Mouse (Mus musculus) embryonic facial prominence, embryonic 12.5 days (tissue): Measurements from ENCODE around the gene Bag5. TPM values are rescaled to one million over a fixed set of nuclear protein-coding genes. Genes with fewer than 3 reads are reported as not detected.
"Not testable (repeated sequence)": the region's sequence is repeated elsewhere in the genome, so short reads cannot be mapped to it uniquely, and the experiment has no call there.

Source experiments
- ATAC-seq: fragments of 200-750 bp; cut with Nextera tagmentation; 2 replicates; pipeline ENCODE4 v1.8.0; 2017; ENCODE audit not compliant: insufficient number of reproducible peaks, insufficient read depth, low FRiP score, low TSS enrichment
- H3K27ac ChIP-seq: fragments of 300-500 bp; sonication (generic); 2 replicates; pipeline ENCODE4 v1.5.1; 2016; ENCODE audit warnings: mild to moderate bottlenecking
- H3K27me3 ChIP-seq: fragments of 300-500 bp; sonication (generic); 2 replicates; pipeline ENCODE4 v1.6.1; 2016; ENCODE audit warnings: mild to moderate bottlenecking, moderate library complexity
- H3K36me3 ChIP-seq: fragments of 300-500 bp; sonication (generic); 2 replicates; pipeline ENCODE4 v1.6.1; 2016; ENCODE audit warnings: mild to moderate bottlenecking
- H3K4me1 ChIP-seq: fragments of 300-500 bp; sonication (generic); 2 replicates; pipeline ENCODE4 v1.6.1; 2016
- H3K4me2 ChIP-seq: fragments of 300-500 bp; sonication (generic); replicated peaks from 2 replicates; pipeline ENCODE4 v1.6.1; 2016; ENCODE audit warnings: mild to moderate bottlenecking, moderate library complexity
- H3K4me3 ChIP-seq: fragments of 300-500 bp; sonication (generic); 2 replicates; pipeline ENCODE4 v1.5.1; 2016; ENCODE audit warnings: mild to moderate bottlenecking
- H3K9ac ChIP-seq: fragments of 300-500 bp; sonication (generic); 2 replicates; pipeline ENCODE4 v1.6.1; 2016; ENCODE audit warnings: mild to moderate bottlenecking, moderate library complexity
- H3K9me3 ChIP-seq: fragments of 300-500 bp; sonication (generic); 2 replicates; pipeline ENCODE4 v1.6.1; 2016; ENCODE audit warnings: mild to moderate bottlenecking, moderate library complexity
- WGBS: fragments of 180-500 bp; shearing (Covaris S2); methylation state at CpG from one replicate; pipeline ENCODE4 v1.1.7; 2016; 5-methylcytosine and 5-hydroxymethylcytosine counted together
- polyA plus RNA-seq: library from polyadenylated mRNA; unstranded; fragments of >200 nt; fragmentation: Nextera tagmentation; extraction: Ambion mirVana; gene quantifications from 2 replicates; pipeline ENCODE4 v1.2.1, GENCODE M21; 2016

Gene Bag5
- polyA plus RNA-seq, 1 experiment from 2014 or later: 61.3 TPM

DNA sequence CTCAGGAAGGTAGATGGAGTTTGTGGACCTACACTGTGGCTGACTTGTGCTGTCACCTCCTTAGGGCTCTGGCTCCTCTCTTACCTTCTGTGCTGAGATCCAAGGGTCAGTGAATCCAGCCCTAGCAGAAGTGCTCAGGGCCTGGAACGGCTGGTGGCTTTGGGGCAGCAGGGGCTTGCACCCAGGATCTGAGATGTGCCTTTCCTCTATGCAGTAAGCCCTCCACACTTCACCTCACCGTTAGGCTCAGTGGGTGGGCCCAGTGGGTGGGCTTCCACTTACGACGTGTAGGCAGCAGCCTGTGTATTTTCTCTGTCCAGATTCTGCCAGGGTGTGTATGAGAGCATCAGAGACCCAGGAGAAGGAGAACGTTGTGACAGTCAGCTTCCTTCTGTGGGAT is 19.9 kb upstream of the Bag5 start:
- 58% methylated on average over 5 of the region's 5 CpGs for WGBS
- H3K27me3 ChIP-seq: no peaks in the 10 kb centered on the region
- no peak overlapping the region for H3K27ac ChIP-seq
- H3K36me3 ChIP-seq: peaks cover 18% of the 10 kb centered on the region; the same call in 1 of the 2 replicates
- no peak overlapping the region for H3K4me3 ChIP-seq
- H3K9ac ChIP-seq: no peak overlapping the region; the same call in 1 of the 2 replicates
- H3K9me3 ChIP-seq: no peaks in the 10 kb centered on the region
- H3K4me1 ChIP-seq: peaks cover 6% of the 10 kb centered on the region; the same call in 1 of the 2 replicates
- ATAC-seq: peak; percentile 4; the same call in 1 of the 2 replicates
- 0 out of 2 replicates have a peak overlapping the region, but pooled peaks have one; percentile 26 for H3K4me2 ChIP-seq

DNA sequence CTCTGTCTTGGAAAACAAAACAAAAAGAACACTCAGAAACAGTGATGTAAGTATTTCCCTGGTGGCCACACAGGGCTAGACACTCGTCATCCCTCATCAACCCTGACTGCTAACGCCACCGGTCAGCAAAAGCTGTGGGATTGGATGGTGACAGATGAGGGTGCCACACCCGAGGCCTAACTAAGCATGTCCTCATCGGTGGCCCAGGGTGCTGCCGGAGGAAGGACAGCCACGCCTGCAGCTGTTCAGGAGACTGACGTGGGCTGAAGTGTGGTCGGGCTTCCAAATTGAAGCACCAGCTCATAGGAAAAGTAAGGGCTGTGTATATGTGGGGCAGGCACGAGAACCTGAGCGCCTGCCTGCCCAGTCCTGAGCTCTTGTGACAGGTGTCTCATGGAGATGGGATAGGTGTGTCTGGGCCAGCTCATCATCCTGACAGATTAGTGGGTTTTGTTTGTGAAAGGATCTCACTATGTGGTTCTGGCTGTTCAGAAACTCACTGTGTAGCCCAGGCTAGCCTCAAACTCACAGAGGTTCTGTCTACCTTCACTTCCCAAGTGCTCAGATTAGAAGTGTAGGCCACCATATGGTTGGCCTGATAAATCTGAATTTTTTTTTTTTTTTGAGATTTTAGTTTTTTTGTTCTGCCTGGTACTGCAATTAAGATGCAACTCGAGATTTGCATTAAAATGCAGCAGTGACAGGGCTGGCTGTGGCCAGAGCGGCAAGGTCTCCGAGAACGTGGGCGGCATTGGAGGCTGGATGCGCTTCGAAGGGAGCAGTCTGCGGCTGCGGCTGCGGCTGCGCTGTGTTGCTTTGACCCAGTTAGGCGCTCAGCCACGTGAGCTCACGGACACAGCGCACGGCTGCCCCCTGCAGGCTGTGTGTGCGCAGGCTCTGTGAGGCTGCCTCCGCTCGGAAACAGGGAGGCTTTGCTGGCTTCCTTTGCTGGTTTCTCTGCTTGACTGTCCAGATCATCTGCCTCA is 19.1 kb upstream of the Bag5 start:
- Histone ChIP-seq H3K4me3 (no peak overlapping the region), H3K27me3 (no peaks in the 10 kb centered on the region), H3K9ac (no peak overlapping the region; the same call in 1 of the 2 replicates), H3K9me3 (no peaks in the 10 kb centered on the region), H3K4me2 (peak overlapping the region; percentile 26), H3K4me1 (peaks cover 6% of the 10 kb centered on the region; the same call in 1 of the 2 replicates), H3K27ac (no peak overlapping the region), H3K36me3 (peaks cover 26% of the 10 kb centered on the region)
- 31% methylated on average over 30 of the region's 30 CpGs for WGBS
- ATAC-seq: peak; percentile 79

DNA sequence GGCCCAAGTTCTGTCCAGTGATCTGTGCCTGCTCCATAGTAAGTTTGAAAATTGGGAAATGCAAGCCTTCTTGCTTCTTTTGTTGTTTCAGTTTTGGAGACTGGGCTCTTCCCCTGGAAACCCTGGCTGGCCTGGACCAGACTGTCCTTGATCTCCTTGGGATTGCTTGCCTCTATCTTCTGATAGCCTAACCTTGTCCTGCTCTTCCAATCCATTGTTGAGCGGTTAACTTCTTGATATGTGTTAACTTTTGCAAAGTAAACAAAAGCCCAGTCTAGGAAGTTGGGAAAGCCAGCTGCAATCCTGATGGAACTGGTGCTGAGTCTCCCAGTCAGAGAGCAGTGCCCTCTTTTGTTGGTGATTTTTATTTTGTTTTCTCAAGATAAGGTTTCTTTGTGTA is 14.9 kb upstream of the Bag5 start:
- 91% methylated on average over 1 of the region's 1 CpGs for whole genome bisulfite sequencing
- peaks cover 56% of the 10 kb centered on the region for H3K36me3 ChIP-seq

DNA sequence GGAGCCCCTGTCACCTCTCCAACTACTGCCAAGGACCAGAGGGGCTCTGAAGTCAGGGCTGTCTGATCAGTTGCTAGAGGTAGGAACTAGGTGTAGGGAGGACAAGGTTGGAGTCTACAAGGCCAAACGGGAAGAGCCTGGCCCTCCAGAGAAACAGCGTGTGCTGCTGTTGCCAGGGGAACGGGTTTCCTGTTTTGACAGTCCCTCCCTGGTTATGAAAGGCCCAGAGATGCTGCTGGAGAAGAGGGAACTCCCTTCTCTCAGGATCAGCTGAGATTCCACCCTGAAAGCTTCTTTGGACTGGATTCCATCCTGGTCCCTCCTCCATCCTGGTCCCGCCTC is 13.0 kb upstream of the Bag5 start:
- H3K27ac ChIP-seq: no peak overlapping the region
- no peaks in the 10 kb centered on the region for H3K27me3 ChIP-seq

More for the DNA sequence above, 14.9 kb upstream of the Bag5 start:
- Histone ChIP-seq H3K9ac (no peak overlapping the region), H3K27me3 (no peaks in the 10 kb centered on the region), H3K9me3 (no peaks in the 10 kb centered on the region), H3K4me3 (no peak overlapping the region), H3K4me1 (peaks cover 6% of the 10 kb centered on the region; the same call in 1 of the 2 replicates), H3K27ac (no peak overlapping the region), H3K4me2 (no peak overlapping the region)
- no peak for ATAC-seq

DNA sequence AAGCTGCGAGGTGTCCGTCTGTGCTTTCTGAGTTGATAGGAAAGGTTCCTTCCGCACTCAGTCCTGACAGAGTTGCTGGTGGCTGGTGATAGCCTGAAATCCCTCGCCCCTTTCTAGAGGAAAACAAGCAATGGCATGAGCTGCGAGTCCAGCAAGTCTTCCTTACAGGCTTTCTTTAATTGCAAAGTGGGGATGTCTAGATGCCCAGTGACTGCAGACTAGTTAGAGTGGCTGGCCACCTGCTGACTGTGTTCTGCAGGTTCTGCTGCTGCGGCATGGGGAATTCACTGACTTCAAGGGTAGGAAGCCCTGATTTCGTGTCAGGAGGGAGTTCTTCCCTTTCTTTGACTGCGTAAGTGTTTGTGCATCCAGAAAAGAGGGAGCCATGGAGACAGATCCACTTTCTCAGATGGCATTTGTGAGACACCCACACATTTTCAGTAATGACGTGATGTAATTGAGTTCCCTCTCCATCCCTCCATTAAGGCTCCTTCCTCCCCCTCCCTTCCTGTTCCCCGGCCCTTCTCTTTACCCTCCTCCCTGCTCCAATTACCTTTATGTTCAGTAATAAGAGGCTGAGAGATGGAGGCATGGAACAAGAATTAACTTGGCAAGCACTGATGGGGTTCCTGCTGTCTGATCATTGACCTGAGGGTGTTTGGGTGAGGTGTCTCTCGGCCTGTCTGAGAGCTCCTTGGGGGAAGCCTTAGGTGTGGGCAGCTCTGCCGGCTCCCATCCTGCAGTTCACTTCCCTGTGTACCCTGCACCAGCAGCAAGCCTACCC is 12.5 kb upstream of the Bag5 start:
- Histone ChIP-seq H3K27ac (0 out of 2 replicates have a peak overlapping the region, but pooled peaks have one; percentile 26), H3K9me3 (no peaks in the 10 kb centered on the region), H3K27me3 (no peaks in the 10 kb centered on the region), H3K36me3 (peaks cover 51% of the 10 kb centered on the region), H3K4me2 (no peak overlapping the region), H3K9ac (0 out of 2 replicates have a peak overlapping the region, but pooled peaks have one; percentile 0), H3K4me1 (no peaks in the 10 kb centered on the region), H3K4me3 (no peak overlapping the region)
- ATAC-seq: no peak
- WGBS: 64% methylated on average over 12 of the region's 12 CpGs

More for the DNA sequence above, 13.0 kb upstream of the Bag5 start:
- no peak for ATAC-seq
- 58% methylated on average over 4 of the region's 4 CpGs for WGBS
- Histone ChIP-seq H3K9ac (no peak overlapping the region), H3K4me2 (no peak overlapping the region), H3K4me3 (no peak overlapping the region), H3K9me3 (no peaks in the 10 kb centered on the region), H3K4me1 (no peaks in the 10 kb centered on the region), H3K36me3 (peaks cover 51% of the 10 kb centered on the region)

DNA sequence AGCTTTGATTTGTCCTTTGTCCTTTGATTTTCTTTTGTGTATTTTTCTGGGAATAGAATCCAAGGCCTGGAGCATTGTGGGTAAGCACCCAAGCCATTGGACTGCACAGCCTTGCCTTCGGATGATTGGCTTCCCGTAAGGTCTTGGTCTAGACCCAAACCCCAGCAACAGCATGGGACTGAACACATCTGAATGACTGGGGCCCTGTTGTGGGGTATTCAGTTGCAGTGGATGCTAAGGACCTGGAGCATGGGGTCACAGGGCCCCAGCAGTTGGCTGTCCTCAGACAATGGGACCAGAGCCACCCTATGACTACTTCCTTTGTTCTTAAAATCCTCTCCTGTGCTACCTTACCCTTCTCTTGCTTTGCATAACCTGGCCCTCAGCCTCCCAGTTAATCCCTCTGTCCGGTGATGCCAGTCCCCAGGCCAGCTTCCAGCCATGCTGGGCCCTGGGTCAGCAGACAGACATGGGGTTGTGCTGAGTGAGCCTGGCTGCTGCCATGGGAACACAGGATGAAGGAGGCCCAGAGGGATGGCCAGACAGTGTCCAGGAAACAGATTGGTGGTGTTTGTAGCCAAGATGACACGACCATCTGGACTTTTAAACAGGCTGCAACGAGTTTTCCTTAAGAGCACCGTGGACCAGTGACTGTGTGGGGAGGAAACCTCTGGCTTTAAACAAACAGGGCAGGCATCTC is 11.7 kb upstream of the Bag5 start:
- H3K4me1 ChIP-seq: no peaks in the 10 kb centered on the region
- no peak for ATAC-seq
- H3K27me3 ChIP-seq: no peaks in the 10 kb centered on the region
- no peaks in the 10 kb centered on the region for H3K9me3 ChIP-seq
- 50% methylated on average over 6 of the region's 6 CpGs for WGBS
- no peak overlapping the region for H3K4me3 ChIP-seq
- H3K36me3 ChIP-seq: peaks cover 48% of the 10 kb centered on the region
- peak overlapping the region; percentile 51; the same call in 1 of the 2 replicates for H3K27ac ChIP-seq
- H3K4me2 ChIP-seq: no peak overlapping the region
- 0 out of 2 replicates have a peak overlapping the region, but pooled peaks have one; percentile 0 for H3K9ac ChIP-seq

DNA sequence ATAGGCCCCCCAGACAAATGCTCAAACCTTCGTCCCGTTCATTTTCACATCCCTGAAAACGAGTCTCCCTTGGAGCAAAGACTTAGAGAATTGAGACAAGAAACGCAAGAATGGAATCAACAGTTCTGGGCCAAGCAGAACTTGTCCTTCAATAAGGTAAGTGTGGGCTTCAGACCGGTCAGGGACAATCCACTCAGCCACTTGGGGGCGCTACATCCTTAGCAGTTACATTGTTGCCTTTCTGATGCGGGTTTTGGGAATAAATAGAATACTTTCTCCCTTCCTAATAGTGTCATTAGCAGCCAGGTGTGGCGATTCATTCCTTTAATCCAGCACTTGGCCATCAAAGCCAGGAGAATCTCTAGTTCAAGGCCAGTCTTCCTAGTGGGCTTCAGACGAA is 9.6 kb upstream of the Bag5 start:
- Histone ChIP-seq H3K4me3 (no peak overlapping the region), H3K9me3 (no peaks in the 10 kb centered on the region), H3K4me1 (peaks cover 9% of the 10 kb centered on the region; the same call in 1 of the 2 replicates), H3K36me3 (peaks cover 35% of the 10 kb centered on the region), H3K27ac (no peak overlapping the region), H3K4me2 (no peak overlapping the region), H3K9ac (no peak overlapping the region), H3K27me3 (no peaks in the 10 kb centered on the region)
- WGBS: 75% methylated on average over 9 of the region's 9 CpGs
- ATAC-seq: no peak

DNA sequence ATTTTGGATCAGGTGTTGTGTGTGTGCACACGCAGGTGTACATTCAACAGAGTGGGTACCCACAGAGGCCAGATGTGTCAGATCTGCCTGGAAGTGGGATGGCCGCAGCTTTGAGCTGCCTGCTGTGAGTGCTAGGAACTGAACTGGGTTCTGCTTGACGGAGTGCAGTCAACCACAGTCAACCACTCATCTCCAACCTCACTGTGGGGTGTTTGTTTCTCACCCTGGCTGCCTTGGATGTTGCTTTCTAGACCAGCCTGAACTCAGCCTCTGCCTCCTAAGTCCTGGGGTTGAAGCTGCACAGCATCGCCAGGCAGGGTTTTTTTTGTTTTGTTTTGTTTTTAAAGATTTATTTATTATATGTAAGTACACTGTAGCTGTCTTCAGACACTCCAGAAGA is 7.2 kb upstream of the Bag5 start:
- Histone ChIP-seq H3K4me2 (no peak overlapping the region), H3K27ac (no peak overlapping the region), H3K4me1 (peaks cover 9% of the 10 kb centered on the region; the same call in 1 of the 2 replicates), H3K9ac (no peak overlapping the region), H3K4me3 (no peak overlapping the region), H3K9me3 (no peaks in the 10 kb centered on the region), H3K36me3 (peaks cover 21% of the 10 kb centered on the region), H3K27me3 (no peaks in the 10 kb centered on the region)
- WGBS: 88% methylated on average over 4 of the region's 4 CpGs
- no peak for ATAC-seq

DNA sequence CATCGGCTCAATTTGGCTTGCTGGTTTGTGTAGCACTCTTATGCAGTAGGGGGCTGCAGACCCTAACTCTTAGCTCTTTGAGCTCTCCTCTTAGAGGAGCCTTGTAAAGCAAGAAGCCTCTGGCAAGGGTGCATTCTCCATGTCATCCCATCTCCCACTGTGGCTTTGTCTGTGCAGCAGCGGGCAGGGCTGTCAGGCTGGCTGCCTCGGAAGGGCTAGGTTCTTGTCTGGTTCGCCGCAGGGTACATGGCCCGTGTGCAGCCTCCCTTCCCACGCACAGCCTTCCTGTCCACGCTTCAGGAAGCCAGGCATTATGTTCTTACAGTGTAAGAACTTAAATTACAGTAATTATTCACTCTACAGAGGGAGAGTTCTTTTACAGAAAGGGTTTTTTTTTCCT is 5.6 kb upstream of the Bag5 start:
- 35% methylated on average over 8 of the region's 8 CpGs for WGBS
- Histone ChIP-seq H3K27me3 (no peaks in the 10 kb centered on the region), H3K4me3 (no peak overlapping the region), H3K27ac (peak overlapping the region; percentile 74), H3K9ac (no peak overlapping the region), H3K4me1 (peaks cover 16% of the 10 kb centered on the region), H3K9me3 (no peaks in the 10 kb centered on the region), H3K4me2 (peak overlapping the region; percentile 24; the same call in 1 of the 2 replicates), H3K36me3 (0 out of 2 replicates have a peak, but pooled peaks cover 8% of the 10 kb centered on the region)
- 0 out of 2 replicates have a peak, but pooled peaks have one; percentile 24 for ATAC-seq

DNA sequence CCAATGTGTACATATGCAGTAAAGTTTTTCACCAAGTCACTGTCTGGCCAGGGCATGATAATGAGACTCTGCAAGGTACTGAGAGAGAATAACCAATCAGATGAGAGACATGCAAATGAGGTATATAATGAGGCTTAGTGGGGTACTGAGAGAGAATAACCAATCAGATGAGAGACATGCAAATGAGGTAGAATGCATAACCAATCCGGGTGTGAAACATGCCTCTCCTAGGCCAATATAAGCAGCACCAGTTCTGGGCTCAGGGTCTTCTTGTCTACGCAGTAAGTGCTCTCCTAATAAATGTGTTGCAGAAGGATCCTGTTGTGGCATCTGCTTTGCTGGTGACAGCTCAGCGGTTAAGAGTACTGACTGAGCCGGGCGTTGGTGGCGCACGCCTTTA is 3.4 kb upstream of the Bag5 start:
- H3K36me3 ChIP-seq: 0 out of 2 replicates have a peak, but pooled peaks cover 5% of the 10 kb centered on the region
- 96% methylated on average over 7 of the region's 7 CpGs for WGBS
- no peaks in the 10 kb centered on the region for H3K27me3 ChIP-seq
- no peaks in the 10 kb centered on the region for H3K9me3 ChIP-seq
- no peak overlapping the region for H3K4me2 ChIP-seq
- peaks cover 23% of the 10 kb centered on the region for H3K4me1 ChIP-seq
- H3K9ac ChIP-seq: no peak overlapping the region
- ATAC-seq: no peak
- no peak overlapping the region for H3K4me3 ChIP-seq
- H3K27ac ChIP-seq: no peak overlapping the region

DNA sequence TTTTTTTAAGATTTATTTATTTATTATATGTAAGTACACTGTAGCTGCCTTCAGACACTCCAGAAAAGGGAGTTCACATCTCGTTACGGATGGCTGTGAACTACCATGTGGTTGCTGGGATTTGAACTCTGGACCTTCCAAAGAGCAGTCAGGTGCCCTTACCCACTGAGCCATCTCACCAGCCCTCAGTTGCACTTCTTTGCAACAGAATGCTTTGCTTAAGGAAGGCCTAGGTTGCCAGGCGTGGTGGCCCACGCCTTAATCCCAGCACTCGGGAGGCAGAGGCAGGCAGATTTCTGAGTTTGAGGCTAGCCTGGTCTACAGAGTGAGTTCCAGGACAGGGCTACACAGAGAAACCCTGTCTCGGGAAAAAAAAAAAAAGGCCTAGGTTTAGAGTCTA is 823 bp upstream of the Bag5 start:
- peak overlapping the region; percentile 87 for H3K4me2 ChIP-seq
- WGBS: 80% methylated on average over 6 of the region's 6 CpGs
- H3K27ac ChIP-seq, H3K27me3 ChIP-seq, H3K9me3 ChIP-seq, ATAC-seq: not testable (repeated sequence)
- peaks cover 26% of the 10 kb centered on the region for H3K4me1 ChIP-seq
- H3K9ac ChIP-seq: peak overlapping the region; percentile 98; the same call in 1 of the 2 replicates
- peaks cover 28% of the 10 kb centered on the region for H3K36me3 ChIP-seq
- H3K4me3 ChIP-seq: peak overlapping the region; percentile 98
